Mouse (Mus musculus) megakaryocyte progenitor cell, adult 5-6 weeks (primary cell): ENCODE data around the gene Cytl1. TPM values are rescaled to one million over a fixed set of nuclear protein-coding genes. Genes with fewer than 3 reads are reported as not detected.

ENCODE experiments used
- ATAC-seq: replicated peaks from 2 replicates; pipeline ENCODE4 v1.8.0; 2016; ENCODE audit warnings: mild to moderate bottlenecking, moderate TSS enrichment, inconsistent platforms; ENCODE audit not compliant: poor library complexity
- total RNA-seq, 2 experiments: library from RNA; stranded (forward) in 1 of 2; stranded (reverse) in 1 of 2; fragments of 157-497, 149-512 nt in 1 of 2; fragments of 200-1000 nt in 1 of 2; gene quantifications; 2 replicates each; pipeline versions ENCODE4 v1.2.3 to v1.2.4; 2015 to 2017

Gene Cytl1
- total RNA-seq, 2 experiments from 2014 or later = not detected

DNA sequence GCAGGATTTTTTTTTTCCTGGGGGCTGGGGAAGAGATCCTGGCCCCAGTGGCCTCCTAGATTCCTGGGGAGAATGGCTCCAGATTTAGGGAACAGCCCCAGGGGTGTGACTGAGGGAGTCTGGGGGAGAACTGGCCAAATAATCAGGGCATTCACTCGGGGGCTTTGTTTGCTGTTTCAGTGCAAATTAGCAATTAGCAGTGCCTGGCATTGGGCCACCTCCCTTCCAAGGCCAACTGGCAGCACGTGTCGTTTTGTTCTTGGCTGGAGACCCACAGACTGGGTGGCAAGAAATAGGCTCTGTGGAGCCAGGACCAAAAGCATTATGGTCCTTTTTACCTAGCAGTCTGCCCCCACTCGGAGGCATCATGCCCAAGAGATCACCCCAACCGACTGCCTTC is 33.7 kb downstream of the Cytl1 start:
- ATAC-seq = no peak

DNA sequence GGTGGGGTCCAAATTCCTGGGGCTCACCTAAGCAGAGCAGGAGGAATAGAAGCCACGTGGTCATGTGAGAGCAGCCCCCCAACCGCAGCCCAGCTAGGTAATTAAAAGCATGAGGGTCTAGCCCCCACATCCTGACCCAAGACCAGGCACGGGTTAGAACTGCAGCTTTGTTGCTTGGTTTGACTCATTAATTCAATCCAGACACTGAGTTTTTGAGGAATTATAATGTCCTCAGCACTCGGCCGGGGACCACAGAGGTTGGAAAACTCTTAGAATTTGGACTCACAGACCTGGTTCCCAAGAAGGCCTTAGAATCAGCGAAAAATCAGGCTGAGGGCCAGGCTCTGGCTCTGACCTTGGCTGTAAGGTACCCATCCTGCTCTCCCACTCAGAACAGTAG is 35.6 kb downstream of the Cytl1 start:
- ATAC-seq = no peak

DNA sequence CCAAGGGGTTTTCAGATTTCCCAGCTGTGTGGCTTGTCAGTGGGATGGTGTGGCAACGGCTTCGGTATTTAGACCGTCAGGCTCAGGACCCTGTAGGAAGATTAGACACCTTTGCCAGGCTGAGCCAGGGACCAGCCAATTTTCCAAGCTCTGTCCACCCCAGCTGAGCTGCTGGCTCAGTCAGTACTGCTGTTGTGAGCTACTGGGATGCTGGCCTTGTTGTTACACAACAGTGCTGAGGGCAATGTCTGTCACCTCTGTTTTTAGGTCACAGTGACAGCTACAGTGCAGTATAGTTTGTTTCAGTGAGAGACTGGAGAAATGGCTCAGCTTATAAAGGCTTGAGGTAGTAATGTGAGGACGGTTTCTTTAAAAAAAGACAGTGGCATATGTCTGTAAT is 38.7 kb downstream of the Cytl1 start:
- no peak for ATAC-seq

DNA sequence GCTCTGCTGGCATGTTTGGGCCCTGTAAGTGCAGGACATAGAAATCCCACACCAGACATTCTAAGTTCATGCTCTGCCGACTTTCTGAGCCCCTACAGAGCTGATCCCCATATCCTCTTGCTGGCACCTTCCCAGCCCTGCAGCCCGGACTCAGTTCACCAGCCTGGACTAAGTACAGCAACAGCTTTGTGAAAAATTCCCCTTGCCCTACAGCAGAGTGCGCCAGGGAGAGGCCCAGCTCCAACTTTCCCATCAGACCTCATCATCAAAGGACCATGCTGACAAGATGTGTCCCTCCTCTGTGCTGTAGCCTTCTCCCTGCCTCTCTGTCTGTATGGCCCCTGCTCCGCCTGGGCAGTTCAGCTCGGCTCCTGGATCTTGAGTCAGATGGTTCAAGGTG is 40.4 kb downstream of the Cytl1 start:
- no peak for ATAC-seq

DNA sequence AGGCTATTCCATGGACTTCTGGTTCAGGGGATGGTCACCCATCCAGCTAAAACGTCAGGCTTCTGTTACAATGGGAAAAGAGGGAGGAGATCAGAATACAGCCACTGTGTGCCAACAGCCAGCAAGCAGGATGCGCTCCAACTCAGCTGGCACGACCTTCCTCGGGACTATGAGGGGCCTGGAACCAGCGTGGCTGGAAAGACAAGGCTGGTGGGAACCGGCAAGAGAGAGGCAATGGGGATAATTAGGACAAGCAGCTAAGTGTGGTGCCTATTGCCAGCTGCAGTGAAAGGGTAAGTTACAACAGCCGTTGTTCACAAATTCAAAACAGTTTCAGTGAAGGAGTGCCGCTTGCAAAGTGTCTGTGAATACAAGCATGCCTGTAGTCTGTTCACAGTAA is 48.0 kb downstream of the Cytl1 start:
- ATAC-seq = no peak

DNA sequence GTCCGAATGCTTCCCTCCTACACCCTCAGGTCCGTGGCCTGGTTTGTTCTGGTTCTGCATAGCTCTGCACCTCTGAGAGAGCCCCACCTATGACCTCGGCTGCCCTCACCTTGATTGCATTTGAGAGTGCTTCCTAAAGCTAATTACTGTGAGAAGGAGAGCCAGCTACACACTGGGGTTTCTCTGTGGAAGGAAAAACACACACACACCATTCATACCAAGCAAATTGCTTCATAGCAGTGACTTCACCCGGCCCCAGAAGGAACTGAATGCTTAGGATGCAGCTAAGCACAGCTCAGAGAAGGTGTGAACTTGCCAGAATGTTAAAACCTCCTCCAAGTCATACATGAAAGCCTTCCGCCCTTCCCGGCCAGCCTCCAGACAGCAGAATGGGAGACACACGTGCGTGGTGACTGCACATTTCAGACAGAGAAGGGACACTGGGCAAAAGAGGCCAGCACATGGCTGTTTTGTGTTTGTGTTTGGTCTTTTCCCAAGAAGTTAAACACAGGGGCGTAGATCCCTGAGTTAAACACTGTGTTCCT is 49.6 kb downstream of the Cytl1 start:
- no peak for ATAC-seq

Other genes starting within 250 kb of the Cytl1 start
- not detected in 2 replicates for gene Stk32b, start 18.3 kb upstream of the Cytl1 start, total RNA-seq (2015)
- not detected in 2 replicates for gene Stk32b, start 18.3 kb upstream of the Cytl1 start, total RNA-seq (2017)
- gene Msx1, start 89.1 kb downstream of the Cytl1 start, total RNA-seq (2015) = 0.07 TPM in 1 of 2 replicates, not detected in the other
- not detected in 2 replicates for gene Msx1, start 89.1 kb downstream of the Cytl1 start, total RNA-seq (2017)